Mouse (Mus musculus): Measurements from ENCODE around the gene Prrx1. TPM values are rescaled to one million over a fixed set of nuclear protein-coding genes. Genes with fewer than 3 reads are reported as not detected.

Prrx1 gene
- polyA plus RNA-seq, 1 experiment = 1.0 TPM

DNA sequence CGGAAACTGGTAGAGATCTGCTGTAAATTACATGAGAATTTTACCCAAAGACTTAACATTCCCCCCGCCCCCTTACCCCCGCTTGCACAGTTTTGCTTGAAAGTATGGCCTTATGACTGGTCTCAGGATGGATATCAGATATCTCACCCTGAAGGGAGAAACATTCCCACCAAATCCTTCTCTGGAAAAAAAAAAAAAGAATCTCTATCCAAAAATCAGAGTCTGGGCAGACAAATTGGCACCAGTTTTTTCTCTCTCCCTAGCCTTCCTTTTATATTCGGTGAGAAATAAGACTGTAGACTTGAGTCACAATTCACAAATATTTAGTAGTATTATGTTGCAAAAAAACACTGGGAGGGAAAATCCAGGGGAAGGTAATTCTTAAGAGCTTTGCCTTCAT is 42.7 kb upstream of the Prrx1 start:
- Histone ChIP-seq H3K4me3 (ENCODE audit: control insufficient read depth, low read depth, low read length) (no peak overlapping the region), H3K27ac (ENCODE audit: control insufficient read depth, insufficient read depth, low read depth, low read length) (no peak overlapping the region), H3K4me1 (ENCODE audit: control insufficient read depth, insufficient read depth, low read length) (no peaks in the 10 kb centered on the region)

GRCm38 (mm10) chr1:163355626-163356156 is 42.2 kb upstream of the Prrx1 start:
- Histone ChIP-seq H3K27ac (ENCODE audit: control insufficient read depth, insufficient read depth, low read depth, low read length) (no peak overlapping the region), H3K4me3 (ENCODE audit: control insufficient read depth, low read depth, low read length) (no peak overlapping the region), H3K27me3 (ENCODE audit: control insufficient read depth, insufficient read depth, low read length) (no peaks in the 10 kb centered on the region), H3K36me3 (ENCODE audit: control insufficient read depth, insufficient read depth, low read length) (no peaks in the 10 kb centered on the region), H3K4me1 (ENCODE audit: control insufficient read depth, insufficient read depth, low read length) (no peaks in the 10 kb centered on the region)
- TF ChIP-seq POLR2A (IDR thresholded peaks at IDR 0.05; ENCODE audit: control insufficient read depth, low read depth, low read length) = no peak
- TF ChIP-seq CTCF (IDR thresholded peaks at IDR 0.05; ENCODE audit: control insufficient read depth, insufficient read depth, insufficient replicate concordance, low read depth, low read length) = no peak

More for the DNA sequence above, 42.7 kb upstream of the Prrx1 start:
- no peaks in the 10 kb centered on the region for H3K27me3 ChIP-seq (ENCODE audit: control insufficient read depth, insufficient read depth, low read length)
- no peaks in the 10 kb centered on the region for H3K36me3 ChIP-seq (ENCODE audit: control insufficient read depth, insufficient read depth, low read length)
- TF ChIP-seq CTCF (IDR thresholded peaks at IDR 0.05; ENCODE audit: control insufficient read depth, insufficient read depth, insufficient replicate concordance, low read depth, low read length) = no peak
- no peak for TF ChIP-seq POLR2A (IDR thresholded peaks at IDR 0.05; ENCODE audit: control insufficient read depth, low read depth, low read length)

DNA sequence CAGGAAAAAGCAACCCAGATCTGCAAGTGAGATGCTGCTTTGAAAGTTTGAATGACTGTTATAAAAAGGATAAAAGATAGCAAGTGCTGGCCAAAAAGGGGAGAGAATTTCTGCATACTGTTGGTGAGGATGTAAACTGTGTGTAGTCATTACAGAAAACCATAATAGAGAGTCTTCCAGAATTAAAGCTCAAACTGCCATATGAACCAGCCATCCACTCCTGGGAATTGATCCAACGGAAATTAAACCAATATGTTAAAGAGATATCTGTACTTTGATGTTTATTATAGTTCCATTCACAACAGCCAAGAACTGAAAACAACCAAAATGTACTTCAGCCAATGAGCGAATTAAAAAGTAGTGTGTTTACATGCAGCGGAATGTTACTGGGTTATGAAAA is 37.5 kb upstream of the Prrx1 start:
- no peaks in the 10 kb centered on the region for H3K27me3 ChIP-seq (ENCODE audit: control insufficient read depth, insufficient read depth, low read length)
- TF ChIP-seq CTCF (IDR thresholded peaks at IDR 0.05; ENCODE audit: control insufficient read depth, insufficient read depth, insufficient replicate concordance, low read depth, low read length) = no peak
- no peaks in the 10 kb centered on the region for H3K4me1 ChIP-seq (ENCODE audit: control insufficient read depth, insufficient read depth, low read length)
- no peak overlapping the region for H3K27ac ChIP-seq (ENCODE audit: control insufficient read depth, insufficient read depth, low read depth, low read length)
- no peak overlapping the region for H3K4me3 ChIP-seq (ENCODE audit: control insufficient read depth, low read depth, low read length)
- no peaks in the 10 kb centered on the region for H3K36me3 ChIP-seq (ENCODE audit: control insufficient read depth, insufficient read depth, low read length)

- TF ChIP-seq CTCF (IDR thresholded peaks at IDR 0.05; ENCODE audit: control insufficient read depth, insufficient read depth, insufficient replicate concordance, low read depth, low read length) = no peak
- no peaks in the 10 kb centered on the region for H3K4me1 ChIP-seq (ENCODE audit: control insufficient read depth, insufficient read depth, low read length)
- no peaks in the 10 kb centered on the region for H3K36me3 ChIP-seq (ENCODE audit: control insufficient read depth, insufficient read depth, low read length)
- H3K27ac ChIP-seq (ENCODE audit: control insufficient read depth, insufficient read depth, low read depth, low read length) = no peak overlapping the region
- no peak overlapping the region for H3K4me3 ChIP-seq (ENCODE audit: control insufficient read depth, low read depth, low read length)
- no peaks in the 10 kb centered on the region for H3K27me3 ChIP-seq (ENCODE audit: control insufficient read depth, insufficient read depth, low read length)
Observed at GRCm38 (mm10) chr1:163345541-163345940, 32.0 kb upstream of the Prrx1 start.

DNA sequence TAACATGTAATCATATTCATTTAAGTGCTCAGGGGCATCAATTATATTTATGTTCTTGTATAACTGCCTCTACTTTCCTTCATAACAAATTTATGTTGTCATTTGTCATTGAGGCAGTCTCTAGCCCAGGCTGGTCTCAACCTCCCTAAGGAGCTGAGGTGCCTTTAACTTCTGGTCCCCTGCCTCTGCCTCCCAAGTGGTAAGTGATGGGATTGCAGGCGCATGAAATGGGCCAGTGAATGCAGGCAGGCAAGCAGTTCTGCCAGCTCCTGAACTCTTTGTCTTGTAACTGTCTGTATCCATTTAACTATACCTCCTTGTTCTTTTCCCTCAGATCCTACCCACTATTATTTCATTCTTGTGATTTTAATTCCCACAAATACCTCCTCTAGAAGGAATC is 31.4 kb upstream of the Prrx1 start:
- Histone ChIP-seq H3K4me3 (ENCODE audit: control insufficient read depth, low read depth, low read length) (no peak overlapping the region), H3K27me3 (ENCODE audit: control insufficient read depth, insufficient read depth, low read length) (no peaks in the 10 kb centered on the region)
- TF ChIP-seq CTCF (IDR thresholded peaks at IDR 0.05; ENCODE audit: control insufficient read depth, insufficient read depth, insufficient replicate concordance, low read depth, low read length) (0 out of 2 replicates have a peak, but pooled peaks have one; percentile 10), POLR2A (IDR thresholded peaks at IDR 0.05; ENCODE audit: control insufficient read depth, low read depth, low read length) (no peak)

DNA sequence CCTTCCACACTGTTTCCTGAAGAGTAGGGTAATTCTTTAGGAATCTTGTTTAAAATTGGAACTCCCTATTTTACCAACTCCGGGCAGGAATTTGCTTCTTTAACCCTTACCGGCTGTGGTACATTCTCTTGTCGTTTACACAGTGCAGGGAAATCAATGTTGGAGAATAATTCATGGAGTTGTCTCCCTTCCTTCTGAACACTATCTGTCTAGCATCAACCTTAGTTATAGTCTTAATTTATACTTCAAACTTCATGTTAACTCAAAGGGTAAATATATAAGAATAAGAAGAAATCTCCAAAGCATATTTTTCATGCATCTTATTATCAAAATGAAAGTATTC is 25.7 kb upstream of the Prrx1 start:
- Histone ChIP-seq H3K27ac (ENCODE audit: control insufficient read depth, insufficient read depth, low read depth, low read length) (no peak overlapping the region), H3K4me1 (ENCODE audit: control insufficient read depth, insufficient read depth, low read length) (no peaks in the 10 kb centered on the region), H3K27me3 (ENCODE audit: control insufficient read depth, insufficient read depth, low read length) (no peaks in the 10 kb centered on the region), H3K36me3 (ENCODE audit: control insufficient read depth, insufficient read depth, low read length) (no peaks in the 10 kb centered on the region), H3K4me3 (ENCODE audit: control insufficient read depth, low read depth, low read length) (no peak overlapping the region)
- no peak for TF ChIP-seq POLR2A (IDR thresholded peaks at IDR 0.05; ENCODE audit: control insufficient read depth, low read depth, low read length)
- TF ChIP-seq CTCF (IDR thresholded peaks at IDR 0.05; ENCODE audit: control insufficient read depth, insufficient read depth, insufficient replicate concordance, low read depth, low read length) = no peak

More for the DNA sequence above, 31.4 kb upstream of the Prrx1 start:
- Histone ChIP-seq H3K36me3 (ENCODE audit: control insufficient read depth, insufficient read depth, low read length) (no peaks in the 10 kb centered on the region), H3K4me1 (ENCODE audit: control insufficient read depth, insufficient read depth, low read length) (no peaks in the 10 kb centered on the region), H3K27ac (ENCODE audit: control insufficient read depth, insufficient read depth, low read depth, low read length) (no peak overlapping the region)

GRCm38 (mm10) chr1:163338525-163339218 is 25.2 kb upstream of the Prrx1 start:
- TF ChIP-seq CTCF (IDR thresholded peaks at IDR 0.05; ENCODE audit: control insufficient read depth, insufficient read depth, insufficient replicate concordance, low read depth, low read length) = no peak
- TF ChIP-seq POLR2A (IDR thresholded peaks at IDR 0.05; ENCODE audit: control insufficient read depth, low read depth, low read length) = no peak
- Histone ChIP-seq H3K27ac (ENCODE audit: control insufficient read depth, insufficient read depth, low read depth, low read length) (no peak overlapping the region), H3K36me3 (ENCODE audit: control insufficient read depth, insufficient read depth, low read length) (no peaks in the 10 kb centered on the region), H3K4me3 (ENCODE audit: control insufficient read depth, low read depth, low read length) (no peak overlapping the region), H3K4me1 (ENCODE audit: control insufficient read depth, insufficient read depth, low read length) (no peaks in the 10 kb centered on the region), H3K27me3 (ENCODE audit: control insufficient read depth, insufficient read depth, low read length) (no peaks in the 10 kb centered on the region)
